Mouse (Mus musculus) thymus, adult 18-20 months (tissue): ENCODE results near the gene Foxp1.

ENCODE experiments used
- DNase-seq, 2 experiments: peaks; one replicate each; pipeline ENCODE4 v3.0.0; 2022; ENCODE audit warnings: mixed read lengths in 2 of 2

Foxp1 gene

GRCm38 (mm10) chr6:99522359-99523108 lies at the start of gene Foxp1:
Gene Foxp1, minus strand, starts transcription at chr6:99522721.
- DNase-seq = peak; percentile 49 to 65

- no peak for DNase-seq
Measured at GRCm38 (mm10) chr6:99572071-99572470, 49.5 kb upstream of the Foxp1 start.

GRCm38 (mm10) chr6:99566921-99567320 lies 44.4 kb upstream of the Foxp1 start:
- DNase-seq = peak; percentile 8 to 35

- no peak for DNase-seq
Measured at GRCm38 (mm10) chr6:99564766-99565165, 42.2 kb upstream of the Foxp1 start.

- no peak for DNase-seq
Measured at GRCm38 (mm10) chr6:99556950-99557349, 34.4 kb upstream of the Foxp1 start.

- no peak for DNase-seq
Measured at GRCm38 (mm10) chr6:99552816-99553215, 30.3 kb upstream of the Foxp1 start.

- DNase-seq = no peak
Measured at GRCm38 (mm10) chr6:99546416-99546815, 23.9 kb upstream of the Foxp1 start.

GRCm38 (mm10) chr6:99545437-99545836 lies 22.9 kb upstream of the Foxp1 start:
- no peak for DNase-seq

- no peak for DNase-seq
Measured at GRCm38 (mm10) chr6:99541105-99541504, 18.6 kb upstream of the Foxp1 start.

GRCm38 (mm10) chr6:99540653-99541052 lies 18.1 kb upstream of the Foxp1 start:
- DNase-seq = no peak

GRCm38 (mm10) chr6:99540146-99540545 lies 17.6 kb upstream of the Foxp1 start:
- DNase-seq = no peak

- no peak for DNase-seq
Measured at GRCm38 (mm10) chr6:99538194-99538941, 15.8 kb upstream of the Foxp1 start.

GRCm38 (mm10) chr6:99534211-99534745 lies 11.8 kb upstream of the Foxp1 start:
- no peak for DNase-seq

- no peak for DNase-seq
Measured at GRCm38 (mm10) chr6:99532458-99532857, 9.9 kb upstream of the Foxp1 start.

- no peak for DNase-seq
Measured at GRCm38 (mm10) chr6:99528972-99529371, 6.5 kb upstream of the Foxp1 start.

- no peak for DNase-seq
Measured at GRCm38 (mm10) chr6:99527457-99528105, 5.1 kb upstream of the Foxp1 start.

- DNase-seq = no peak
Measured at GRCm38 (mm10) chr6:99525351-99525750, 2.8 kb upstream of the Foxp1 start.

- no peak for DNase-seq
Measured at GRCm38 (mm10) chr6:99523679-99524370, 1.3 kb upstream of the Foxp1 start.

- DNase-seq = peak; percentile 43 to 57
Measured at GRCm38 (mm10) chr6:99523109-99523632, 650 bp upstream of the Foxp1 start.

- peak; percentile 39 to 44 for DNase-seq
Measured at GRCm38 (mm10) chr6:99521641-99522358, 721 bp downstream of the Foxp1 start.

GRCm38 (mm10) chr6:99521038-99521640 lies 1.4 kb downstream of the Foxp1 start:
- DNase-seq = peak; percentile 25 to 47
